Mouse (Mus musculus): Measurements from ENCODE around the gene Efl1. TPM values are rescaled to one million over a fixed set of nuclear protein-coding genes. Genes with fewer than 3 reads are reported as not detected.

Efl1 gene
- polyA plus RNA-seq, 1 experiment = 27.1 TPM

DNA sequence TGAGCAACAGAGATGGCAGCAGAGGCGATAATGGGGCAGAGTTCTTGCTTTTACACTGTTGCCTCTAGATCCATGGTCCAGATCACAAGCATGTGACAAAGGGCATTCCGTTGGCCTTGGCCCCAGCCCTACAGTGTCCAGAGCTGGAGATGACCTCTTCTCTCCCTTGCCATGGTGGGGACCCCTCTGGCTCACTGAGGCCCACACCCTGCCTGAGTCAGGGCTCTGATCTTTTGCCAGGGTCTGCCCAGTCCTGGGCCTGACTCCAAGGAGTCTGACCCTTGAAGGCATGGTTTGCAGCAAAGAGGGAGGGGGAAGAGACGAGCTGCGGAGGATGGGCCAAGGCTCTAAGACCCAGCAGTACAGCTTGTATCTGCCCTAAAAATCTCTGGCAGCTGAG is 159.8 kb downstream of the Efl1 start:
- Histone ChIP-seq H3K9me3 (replicated peaks; ENCODE audit: control insufficient read depth, insufficient read depth, low read length, poor library complexity, severe bottlenecking) (no peaks in the 10 kb centered on the region), H3K4me3 (ENCODE audit: low read depth, low read length) (peak overlapping the region; percentile 38; the same call in 1 of the 2 replicates), H3K27ac (ENCODE audit: insufficient read depth, low read length) (peak overlapping the region; percentile 77), H3K4me1 (ENCODE audit: control insufficient read depth, insufficient read depth, low read length) (peaks cover 19% of the 10 kb centered on the region), H3K36me3 (ENCODE audit: control insufficient read depth, insufficient read depth, low read length, poor library complexity, severe bottlenecking) (no peaks in the 10 kb centered on the region), H3K9ac (ENCODE audit: low read depth, poor library complexity, severe bottlenecking) (no peak overlapping the region), H3K27me3 (ENCODE audit: control insufficient read depth, insufficient read depth, low read length, poor library complexity, severe bottlenecking) (no peaks in the 10 kb centered on the region)
- no peak for TF ChIP-seq POLR2A (IDR thresholded peaks at IDR 0.05; ENCODE audit: insufficient read depth, low read length)
- no peak for TF ChIP-seq EP300 (IDR thresholded peaks at IDR 0.05; ENCODE audit: insufficient read depth, low read depth, low read length)
- TF ChIP-seq CTCF (IDR thresholded peaks at IDR 0.05; ENCODE audit: low read depth, low read length) = no peak

DNA sequence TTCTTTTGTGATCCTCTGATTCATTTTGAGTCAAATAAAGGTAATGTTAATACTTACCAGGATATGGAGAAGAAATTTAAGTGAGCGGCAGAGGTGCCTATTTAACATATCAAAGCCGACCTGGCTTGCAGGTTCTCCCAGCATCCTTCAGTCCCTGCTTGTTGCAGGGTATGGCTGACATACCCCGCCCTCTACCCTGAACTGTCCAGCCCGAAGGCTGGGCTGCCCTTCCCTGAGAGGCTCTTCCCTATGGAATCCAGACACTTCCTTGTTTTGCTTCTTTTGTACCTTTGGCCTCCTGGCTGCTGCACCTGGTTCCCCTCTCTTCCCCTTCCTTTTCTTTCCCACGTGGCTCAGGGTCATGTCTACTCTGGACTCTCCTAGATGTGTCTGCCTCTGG is 160.7 kb downstream of the Efl1 start:
- TF ChIP-seq EP300 (IDR thresholded peaks at IDR 0.05; ENCODE audit: insufficient read depth, low read depth, low read length) (peak; percentile 92), CTCF (IDR thresholded peaks at IDR 0.05; ENCODE audit: low read depth, low read length) (no peak), POLR2A (IDR thresholded peaks at IDR 0.05; ENCODE audit: insufficient read depth, low read length) (no peak)
- Histone ChIP-seq H3K4me3 (ENCODE audit: low read depth, low read length) (no peak overlapping the region), H3K9ac (ENCODE audit: low read depth, poor library complexity, severe bottlenecking) (no peak overlapping the region), H3K9me3 (replicated peaks; ENCODE audit: control insufficient read depth, insufficient read depth, low read length, poor library complexity, severe bottlenecking) (no peaks in the 10 kb centered on the region), H3K36me3 (ENCODE audit: control insufficient read depth, insufficient read depth, low read length, poor library complexity, severe bottlenecking) (no peaks in the 10 kb centered on the region), H3K27me3 (ENCODE audit: control insufficient read depth, insufficient read depth, low read length, poor library complexity, severe bottlenecking) (no peaks in the 10 kb centered on the region), H3K27ac (ENCODE audit: insufficient read depth, low read length) (peak overlapping the region; percentile 77), H3K4me1 (ENCODE audit: control insufficient read depth, insufficient read depth, low read length) (peaks cover 19% of the 10 kb centered on the region)

DNA sequence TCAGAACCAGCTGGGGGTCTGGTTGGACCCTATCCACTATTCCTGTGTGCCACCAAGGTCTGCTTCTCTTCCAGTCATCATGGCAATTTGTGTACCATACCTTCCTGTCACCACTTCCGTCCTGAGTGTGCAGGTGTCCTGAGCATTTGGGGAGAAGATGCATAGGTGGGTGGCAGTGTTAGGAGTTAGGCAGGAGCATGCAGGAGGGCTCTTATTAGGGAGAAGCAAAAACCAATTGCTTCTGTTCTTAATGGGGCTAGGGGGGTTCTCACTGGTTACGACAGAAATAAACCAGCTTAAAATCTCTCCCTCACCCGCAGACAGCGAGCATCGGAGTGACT is 162.4 kb downstream of the Efl1 start:
- Histone ChIP-seq H3K27me3 (ENCODE audit: control insufficient read depth, insufficient read depth, low read length, poor library complexity, severe bottlenecking) (no peaks in the 10 kb centered on the region), H3K4me3 (ENCODE audit: low read depth, low read length) (no peak overlapping the region), H3K9me3 (replicated peaks; ENCODE audit: control insufficient read depth, insufficient read depth, low read length, poor library complexity, severe bottlenecking) (no peaks in the 10 kb centered on the region), H3K9ac (ENCODE audit: low read depth, poor library complexity, severe bottlenecking) (no peak overlapping the region), H3K27ac (ENCODE audit: insufficient read depth, low read length) (no peak overlapping the region), H3K36me3 (ENCODE audit: control insufficient read depth, insufficient read depth, low read length, poor library complexity, severe bottlenecking) (no peaks in the 10 kb centered on the region), H3K4me1 (ENCODE audit: control insufficient read depth, insufficient read depth, low read length) (peaks cover 19% of the 10 kb centered on the region)
- TF ChIP-seq CTCF (IDR thresholded peaks at IDR 0.05; ENCODE audit: low read depth, low read length) (no peak), EP300 (IDR thresholded peaks at IDR 0.05; ENCODE audit: insufficient read depth, low read depth, low read length) (no peak)

DNA sequence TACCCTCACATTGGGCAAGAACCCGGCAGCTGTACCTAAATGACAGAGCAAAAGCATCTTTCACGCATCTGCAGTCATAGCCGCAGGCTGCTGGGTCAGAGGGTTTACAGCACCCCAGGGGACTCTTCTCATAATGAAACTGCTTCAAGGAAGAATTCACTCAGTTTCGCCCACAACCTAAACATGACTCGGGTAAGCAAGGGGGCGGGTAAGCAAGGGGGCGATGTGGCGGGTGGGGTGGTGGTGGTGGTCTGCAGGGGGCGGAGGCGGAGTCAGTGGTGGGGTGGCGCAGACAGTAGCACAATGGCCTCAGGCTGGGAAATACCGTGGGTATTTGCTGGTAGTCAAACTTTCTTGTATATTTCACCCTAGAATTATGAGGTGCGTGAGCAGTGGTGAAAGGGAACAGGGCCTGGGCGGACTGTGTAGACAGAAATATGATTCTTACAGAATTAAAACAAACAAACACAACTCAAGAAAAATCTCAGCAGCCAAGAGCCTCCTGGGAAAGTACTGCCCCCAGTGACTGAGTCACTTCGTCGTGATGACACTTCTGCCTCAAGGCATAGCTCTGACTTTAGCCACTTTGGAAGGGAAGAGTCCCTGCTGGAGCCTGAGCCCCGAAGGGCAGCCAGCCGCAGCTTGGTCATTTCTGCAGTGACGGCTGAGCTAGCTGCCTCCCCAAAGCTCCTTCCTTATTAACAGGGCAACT is 162.9 kb downstream of the Efl1 start:
- Histone ChIP-seq H3K27ac (ENCODE audit: insufficient read depth, low read length) (no peak overlapping the region), H3K9ac (ENCODE audit: low read depth, poor library complexity, severe bottlenecking) (no peak overlapping the region), H3K4me3 (ENCODE audit: low read depth, low read length) (no peak overlapping the region), H3K27me3 (ENCODE audit: control insufficient read depth, insufficient read depth, low read length, poor library complexity, severe bottlenecking) (no peaks in the 10 kb centered on the region), H3K4me1 (ENCODE audit: control insufficient read depth, insufficient read depth, low read length) (peaks cover 22% of the 10 kb centered on the region), H3K9me3 (replicated peaks; ENCODE audit: control insufficient read depth, insufficient read depth, low read length, poor library complexity, severe bottlenecking) (no peaks in the 10 kb centered on the region), H3K36me3 (ENCODE audit: control insufficient read depth, insufficient read depth, low read length, poor library complexity, severe bottlenecking) (no peaks in the 10 kb centered on the region)
- TF ChIP-seq POLR2A (IDR thresholded peaks at IDR 0.05; ENCODE audit: insufficient read depth, low read length) = no peak
- TF ChIP-seq EP300 (IDR thresholded peaks at IDR 0.05; ENCODE audit: insufficient read depth, low read depth, low read length) = 0 out of 2 replicates have a peak, but pooled peaks have one; percentile 10
- no peak for TF ChIP-seq CTCF (IDR thresholded peaks at IDR 0.05; ENCODE audit: low read depth, low read length)

DNA sequence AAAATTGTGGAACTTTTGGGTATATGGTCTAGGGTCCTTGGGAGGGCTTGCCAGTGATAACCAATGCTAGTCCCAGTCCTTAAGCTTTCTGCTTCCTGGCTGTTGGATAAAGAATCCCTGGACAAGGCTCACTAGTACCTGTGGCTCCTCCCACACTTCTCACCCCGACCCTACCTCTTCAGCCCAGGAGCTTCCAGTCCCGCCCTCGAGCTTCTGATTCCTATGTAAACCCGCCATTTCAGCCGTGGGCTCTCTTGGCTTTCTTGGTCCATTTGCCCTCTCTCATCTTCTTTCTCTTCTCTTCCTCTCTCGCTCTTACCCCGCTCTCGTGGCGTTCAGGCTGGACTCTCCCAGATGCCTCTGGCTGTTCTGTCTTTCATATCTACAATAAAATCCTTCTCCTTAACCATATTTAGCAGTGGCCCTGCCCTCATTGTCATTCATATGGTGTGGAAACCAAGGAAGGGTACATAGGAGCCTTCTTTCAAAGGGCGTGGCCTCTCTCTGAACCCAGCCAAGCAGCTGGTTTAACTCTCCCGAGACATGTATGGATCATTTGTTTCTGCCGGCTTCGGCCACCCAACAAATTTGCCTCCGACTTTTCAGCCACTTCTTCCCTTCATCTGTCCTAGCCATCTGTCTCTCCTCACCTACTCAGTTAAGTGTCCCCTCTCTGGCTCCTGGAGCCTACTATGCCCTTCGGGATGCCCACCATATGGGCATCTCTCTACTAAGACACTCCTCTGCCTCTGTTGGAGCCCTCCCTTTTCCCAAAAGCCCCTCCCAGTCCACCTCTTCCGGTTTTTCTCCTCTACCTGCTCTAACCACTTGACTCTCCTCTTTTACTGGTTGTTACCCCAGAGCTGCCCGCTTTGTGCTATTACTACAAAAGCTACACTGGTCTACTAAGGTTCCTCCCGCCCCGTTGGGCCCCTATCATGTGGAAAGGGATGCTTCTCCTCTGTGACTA is 164.1 kb downstream of the Efl1 start:
- no peaks in the 10 kb centered on the region for H3K36me3 ChIP-seq (ENCODE audit: control insufficient read depth, insufficient read depth, low read length, poor library complexity, severe bottlenecking)
- no peaks in the 10 kb centered on the region for H3K27me3 ChIP-seq (ENCODE audit: control insufficient read depth, insufficient read depth, low read length, poor library complexity, severe bottlenecking)
- TF ChIP-seq POLR2A (IDR thresholded peaks at IDR 0.05; ENCODE audit: insufficient read depth, low read length) = no peak
- TF ChIP-seq EP300 (IDR thresholded peaks at IDR 0.05; ENCODE audit: insufficient read depth, low read depth, low read length) = no peak
- TF ChIP-seq CTCF (IDR thresholded peaks at IDR 0.05; ENCODE audit: low read depth, low read length) = no peak
- H3K27ac ChIP-seq (ENCODE audit: insufficient read depth, low read length) = no peak overlapping the region
- H3K9me3 ChIP-seq (replicated peaks; ENCODE audit: control insufficient read depth, insufficient read depth, low read length, poor library complexity, severe bottlenecking) = no peaks in the 10 kb centered on the region
- peaks cover 22% of the 10 kb centered on the region for H3K4me1 ChIP-seq (ENCODE audit: control insufficient read depth, insufficient read depth, low read length)
- no peak overlapping the region for H3K9ac ChIP-seq (ENCODE audit: low read depth, poor library complexity, severe bottlenecking)
- no peak overlapping the region for H3K4me3 ChIP-seq (ENCODE audit: low read depth, low read length)

DNA sequence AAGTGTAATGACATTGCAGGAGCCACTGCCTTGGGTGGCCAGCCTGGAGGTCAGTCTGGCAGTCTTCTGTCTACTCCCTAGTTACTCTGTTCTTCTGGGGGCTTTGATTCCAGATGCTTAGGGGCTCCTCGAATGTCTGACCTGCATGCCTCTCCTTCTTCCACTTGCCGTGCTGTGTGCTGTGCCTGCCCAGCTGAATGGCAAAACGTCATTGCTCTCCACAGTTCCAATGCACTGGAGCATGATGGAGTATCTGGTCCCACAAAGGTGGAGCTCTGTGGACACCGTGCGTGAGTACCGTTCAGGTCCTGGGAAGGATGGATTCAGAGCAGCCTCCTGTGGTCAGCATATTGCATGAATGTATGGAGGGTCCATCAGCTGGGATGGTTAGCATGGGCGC is 171.1 kb downstream of the Efl1 start:
- Histone ChIP-seq H3K4me3 (ENCODE audit: low read depth, low read length) (no peak overlapping the region), H3K9me3 (replicated peaks; ENCODE audit: control insufficient read depth, insufficient read depth, low read length, poor library complexity, severe bottlenecking) (no peaks in the 10 kb centered on the region), H3K9ac (ENCODE audit: low read depth, poor library complexity, severe bottlenecking) (no peak overlapping the region), H3K4me1 (ENCODE audit: control insufficient read depth, insufficient read depth, low read length) (peaks cover 3% of the 10 kb centered on the region), H3K36me3 (ENCODE audit: control insufficient read depth, insufficient read depth, low read length, poor library complexity, severe bottlenecking) (no peaks in the 10 kb centered on the region), H3K27me3 (ENCODE audit: control insufficient read depth, insufficient read depth, low read length, poor library complexity, severe bottlenecking) (no peaks in the 10 kb centered on the region), H3K27ac (ENCODE audit: insufficient read depth, low read length) (no peak overlapping the region)
- no peak for TF ChIP-seq POLR2A (IDR thresholded peaks at IDR 0.05; ENCODE audit: insufficient read depth, low read length)

All from ES-Bruce4 (cell line).